Mouse (Mus musculus) forebrain, embryonic 12.5 days (tissue): ENCODE measurements around the gene Lmo2. TPM values are rescaled to one million over a fixed set of nuclear protein-coding genes. Genes with fewer than 3 reads are reported as not detected.
A peak's percentile ranks its signal among the peaks of the same experiment; 100 is the strongest.
"Not testable (repeated sequence)": the region's sequence is repeated elsewhere in the genome, so short reads cannot be mapped to it uniquely, and the experiment has no call there.

Experiments
- ATAC-seq: fragments of 200-750 bp; cut with Nextera tagmentation; 2 replicates; pipeline ENCODE4 v1.8.0; 2017; ENCODE audit warnings: moderate TSS enrichment; ENCODE audit not compliant: low FRiP score
- H3K27ac ChIP-seq: fragments of 300-500 bp; sonication (generic); 2 replicates; pipeline ENCODE4 v1.5.1; 2016; ENCODE audit warnings: mild to moderate bottlenecking
- H3K27me3 ChIP-seq: fragments of 300-500 bp; sonication (generic); 2 replicates; pipeline ENCODE4 v1.6.1; 2016; ENCODE audit warnings: mild to moderate bottlenecking
- H3K36me3 ChIP-seq: fragments of 300-500 bp; sonication (generic); replicated peaks from 2 replicates; pipeline ENCODE4 v1.6.1; 2016; ENCODE audit warnings: mild to moderate bottlenecking
- H3K4me1 ChIP-seq: fragments of 300-500 bp; sonication (generic); 2 replicates; pipeline ENCODE4 v1.6.1; 2016
- H3K4me2 ChIP-seq: fragments of 300-500 bp; sonication (generic); 2 replicates; pipeline ENCODE4 v1.6.1; 2016; ENCODE audit warnings: mild to moderate bottlenecking, moderate library complexity
- H3K4me3 ChIP-seq: fragments of 300-500 bp; sonication (generic); replicated peaks from 2 replicates; pipeline ENCODE4 v1.5.1; 2016; ENCODE audit warnings: mild to moderate bottlenecking
- H3K9ac ChIP-seq: fragments of 300-500 bp; sonication (generic); 2 replicates; pipeline ENCODE4 v1.6.1; 2016; ENCODE audit warnings: mild to moderate bottlenecking
- H3K9me3 ChIP-seq: fragments of 300-500 bp; sonication (generic); 2 replicates; pipeline ENCODE4 v1.6.1; 2016
- WGBS: fragments of 180-500 bp; shearing (Covaris S2); methylation state at CpG from one replicate; pipeline ENCODE4 v1.1.7; 2016; 5-methylcytosine and 5-hydroxymethylcytosine counted together
- polyA plus RNA-seq: library from polyadenylated mRNA; unstranded; fragments of >200 nt; fragmentation: Nextera tagmentation; extraction: Ambion mirVana; gene quantifications from 2 replicates; pipeline ENCODE4 v1.2.1, GENCODE M21; 2016

The Lmo2 gene
- polyA plus RNA-seq, 1 experiment from 2014 or later, result 39.5 TPM

DNA sequence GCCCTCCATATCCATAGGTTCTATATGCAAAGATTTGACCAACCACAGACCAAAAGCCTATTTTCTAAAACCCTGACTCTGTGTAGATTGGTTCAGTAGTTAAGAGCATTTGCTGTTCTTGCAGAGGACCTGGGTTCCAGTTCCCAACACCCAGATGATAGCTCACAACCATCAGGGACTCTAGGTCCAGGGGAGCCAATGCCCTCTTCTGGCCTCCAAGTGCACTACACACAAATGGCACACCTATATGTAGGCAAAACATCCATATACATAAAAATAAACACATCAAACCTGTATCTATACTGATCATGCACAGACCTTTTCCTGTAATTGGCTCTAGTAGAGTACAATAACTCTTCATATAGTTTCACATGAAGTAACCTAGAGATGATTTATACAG, 33.5 kb downstream of the Lmo2 start:
- Histone ChIP-seq H3K4me2 (no peak overlapping the region), H3K9me3 (no peaks in the 10 kb centered on the region), H3K27me3 (0 out of 2 replicates have a peak, but pooled peaks cover 8% of the 10 kb centered on the region), H3K36me3 (no peaks in the 10 kb centered on the region), H3K4me1 (peaks cover 5% of the 10 kb centered on the region; the same call in 1 of the 2 replicates), H3K4me3 (no peak overlapping the region), H3K27ac (no peak overlapping the region), H3K9ac (no peak overlapping the region)
- ATAC-seq, result no peak

DNA sequence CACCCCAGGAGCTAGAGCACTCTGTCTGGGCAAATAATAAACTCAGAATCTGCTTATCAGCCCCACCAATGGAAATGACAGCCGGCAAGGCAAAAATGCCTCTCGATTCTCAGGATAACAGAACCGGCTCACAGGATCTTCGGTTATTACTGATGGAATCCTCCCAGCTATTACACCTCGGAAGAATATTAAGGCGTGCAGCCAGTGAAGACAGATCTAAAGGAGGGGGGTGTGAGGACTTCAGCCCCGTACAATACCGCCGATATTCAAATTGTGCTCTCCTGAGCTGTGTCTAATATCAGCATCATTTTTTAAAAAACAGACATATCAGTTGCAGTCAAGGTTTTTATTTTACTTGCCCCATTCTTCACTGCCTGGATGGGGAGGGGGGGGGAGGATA, 34.4 kb downstream of the Lmo2 start:
- H3K4me2 ChIP-seq, result no peak overlapping the region
- no peak overlapping the region for H3K9ac ChIP-seq
- no peak overlapping the region for H3K27ac ChIP-seq
- H3K4me3 ChIP-seq, result no peak overlapping the region
- H3K9me3 ChIP-seq, result no peaks in the 10 kb centered on the region
- no peaks in the 10 kb centered on the region for H3K36me3 ChIP-seq
- 0 out of 2 replicates have a peak, but pooled peaks cover 8% of the 10 kb centered on the region for H3K27me3 ChIP-seq
- no peak for ATAC-seq
- 68% methylated on average over 9 of the region's 9 CpGs for WGBS
- peaks cover 5% of the 10 kb centered on the region; the same call in 1 of the 2 replicates for H3K4me1 ChIP-seq

DNA sequence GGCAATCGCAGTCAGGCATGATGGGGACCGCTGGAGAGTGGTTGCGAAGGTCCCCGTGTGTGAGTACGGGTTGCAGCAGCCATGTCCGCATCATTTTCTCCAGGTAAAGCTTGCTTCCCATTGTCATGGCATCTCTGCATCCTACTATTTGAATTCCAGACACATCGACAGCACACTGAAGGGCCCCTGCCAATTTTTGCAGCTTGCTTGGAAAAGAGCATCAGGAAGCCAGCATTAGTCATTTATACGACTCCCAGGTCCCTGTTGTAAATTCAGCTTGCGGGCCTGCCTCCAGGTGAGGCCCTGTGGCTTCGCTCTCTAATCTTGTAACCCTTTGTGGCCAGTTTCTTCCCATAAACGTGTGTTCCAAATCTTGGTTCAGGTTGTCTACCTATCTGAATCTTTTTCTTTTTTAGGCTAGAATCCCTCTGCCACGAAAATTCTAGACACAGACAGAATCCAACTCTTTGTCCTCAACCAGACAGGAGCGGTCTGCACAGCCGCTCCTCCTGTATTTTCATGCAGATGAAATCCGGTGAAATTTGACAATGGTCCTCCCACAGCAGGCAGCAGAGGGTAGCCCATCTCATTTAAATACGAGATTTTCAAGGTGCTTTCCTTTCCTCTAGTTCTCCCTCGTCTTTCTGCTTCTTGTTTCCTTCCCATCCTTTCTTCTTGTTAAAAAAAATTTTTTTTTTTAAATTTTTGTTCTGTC, 35.0 kb downstream of the Lmo2 start:
- no peak overlapping the region for H3K4me3 ChIP-seq
- WGBS, result 22% methylated on average over 17 of the region's 17 CpGs
- peaks cover 5% of the 10 kb centered on the region; the same call in 1 of the 2 replicates for H3K4me1 ChIP-seq
- H3K27me3 ChIP-seq, result 0 out of 2 replicates have a peak, but pooled peaks cover 8% of the 10 kb centered on the region
- no peak overlapping the region for H3K9ac ChIP-seq
- no peaks in the 10 kb centered on the region for H3K9me3 ChIP-seq
- ATAC-seq, result no peak
- no peak overlapping the region for H3K27ac ChIP-seq
- H3K4me2 ChIP-seq, result no peak overlapping the region
- H3K36me3 ChIP-seq, result no peaks in the 10 kb centered on the region

DNA sequence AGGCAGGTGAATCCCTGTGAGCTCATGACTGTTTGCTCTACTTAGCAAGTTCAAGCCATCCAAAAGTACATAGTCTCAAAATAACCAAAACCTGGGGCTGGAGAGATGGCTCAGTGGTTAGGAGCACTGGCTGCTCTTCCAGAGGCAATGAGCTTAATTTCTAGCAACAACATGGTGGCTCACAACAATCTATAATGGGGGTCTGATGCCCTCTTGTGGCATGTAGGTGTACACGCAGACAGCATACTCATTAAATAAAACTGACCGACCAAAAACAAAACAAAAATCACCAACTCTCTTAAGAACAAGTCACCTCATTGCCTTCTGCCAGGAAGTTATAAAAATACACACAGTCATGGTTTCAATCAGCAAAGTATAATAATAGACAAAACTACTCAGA, 43.3 kb downstream of the Lmo2 start:
- H3K9ac ChIP-seq, result no peak overlapping the region
- ATAC-seq, result no peak
- H3K4me3 ChIP-seq, result no peak overlapping the region
- peaks cover 11% of the 10 kb centered on the region for H3K27me3 ChIP-seq
- no peak overlapping the region for H3K4me2 ChIP-seq
- WGBS, result 17% methylated on average over 2 of the region's 2 CpGs
- H3K9me3 ChIP-seq, result no peaks in the 10 kb centered on the region
- H3K27ac ChIP-seq, result no peak overlapping the region
- no peaks in the 10 kb centered on the region for H3K36me3 ChIP-seq
- no peaks in the 10 kb centered on the region for H3K4me1 ChIP-seq

DNA sequence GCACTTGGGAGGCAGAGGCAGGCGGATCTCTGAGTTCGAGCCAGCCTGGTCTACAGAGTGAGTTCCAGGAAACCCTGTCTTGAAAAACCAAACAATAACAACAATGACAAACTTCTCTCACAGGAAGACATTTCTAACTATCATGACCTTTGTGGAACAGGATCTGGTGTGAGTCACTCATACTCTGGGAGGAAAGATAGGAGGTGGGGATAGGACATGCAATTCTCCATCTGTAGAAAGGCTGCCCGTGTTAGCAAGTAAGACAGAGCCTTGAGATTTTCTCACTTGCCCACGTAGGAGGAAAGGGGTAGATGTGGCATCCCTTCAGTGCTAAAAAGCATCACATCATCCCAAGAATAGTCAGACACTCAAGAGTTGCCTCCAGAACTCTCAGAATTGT, 44.1 kb downstream of the Lmo2 start:
- no peaks in the 10 kb centered on the region for H3K36me3 ChIP-seq
- peaks cover 11% of the 10 kb centered on the region for H3K27me3 ChIP-seq
- 84% methylated on average over 4 of the region's 4 CpGs for WGBS
- H3K27ac ChIP-seq, result no peak overlapping the region
- no peak overlapping the region for H3K4me2 ChIP-seq
- no peak for ATAC-seq
- no peak overlapping the region for H3K4me3 ChIP-seq
- no peaks in the 10 kb centered on the region for H3K4me1 ChIP-seq
- no peak overlapping the region for H3K9ac ChIP-seq
- no peaks in the 10 kb centered on the region for H3K9me3 ChIP-seq

DNA sequence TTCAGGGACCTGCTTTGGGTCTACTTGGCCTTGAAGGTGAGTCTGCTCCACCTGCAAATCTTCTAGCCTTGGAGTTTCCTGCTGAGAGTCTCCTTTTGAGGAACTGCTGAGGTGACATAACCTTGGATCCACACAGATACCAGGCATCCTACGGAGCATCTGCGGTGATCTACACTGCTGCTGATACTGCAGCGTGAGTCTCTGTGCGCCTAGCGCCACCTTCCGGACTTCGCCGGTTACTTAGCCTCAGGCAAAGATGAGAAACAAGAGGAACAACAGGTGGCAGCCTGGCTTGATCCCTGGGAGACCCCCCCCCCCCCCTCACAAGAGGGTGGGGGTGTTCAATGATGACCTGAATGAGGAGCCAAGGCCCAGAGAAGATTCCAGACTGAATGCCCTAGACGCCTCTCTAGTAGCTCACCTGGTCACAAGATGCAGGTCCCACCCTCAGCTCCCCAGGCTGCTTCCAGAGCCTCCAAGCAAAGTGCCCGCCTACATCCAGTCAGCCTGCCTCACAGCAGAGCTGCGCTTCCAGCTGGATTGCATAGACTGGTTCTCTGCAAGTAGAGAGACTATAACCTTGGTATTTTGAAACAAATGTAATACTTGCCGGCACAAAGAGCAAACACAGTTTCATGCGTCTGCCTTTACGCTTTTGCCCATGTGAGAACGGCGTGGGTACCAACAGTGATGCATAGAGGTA, 45.1 kb downstream of the Lmo2 start:
- peaks cover 11% of the 10 kb centered on the region for H3K27me3 ChIP-seq
- ATAC-seq, result 0 out of 2 replicates have a peak, but pooled peaks have one; percentile 39
- no peaks in the 10 kb centered on the region for H3K36me3 ChIP-seq
- no peaks in the 10 kb centered on the region for H3K9me3 ChIP-seq
- WGBS, result 34% methylated on average over 16 of the region's 16 CpGs
- no peaks in the 10 kb centered on the region for H3K4me1 ChIP-seq
- no peak overlapping the region for H3K9ac ChIP-seq
- H3K4me2 ChIP-seq, result no peak overlapping the region
- no peak overlapping the region for H3K4me3 ChIP-seq
- H3K27ac ChIP-seq, result no peak overlapping the region

DNA sequence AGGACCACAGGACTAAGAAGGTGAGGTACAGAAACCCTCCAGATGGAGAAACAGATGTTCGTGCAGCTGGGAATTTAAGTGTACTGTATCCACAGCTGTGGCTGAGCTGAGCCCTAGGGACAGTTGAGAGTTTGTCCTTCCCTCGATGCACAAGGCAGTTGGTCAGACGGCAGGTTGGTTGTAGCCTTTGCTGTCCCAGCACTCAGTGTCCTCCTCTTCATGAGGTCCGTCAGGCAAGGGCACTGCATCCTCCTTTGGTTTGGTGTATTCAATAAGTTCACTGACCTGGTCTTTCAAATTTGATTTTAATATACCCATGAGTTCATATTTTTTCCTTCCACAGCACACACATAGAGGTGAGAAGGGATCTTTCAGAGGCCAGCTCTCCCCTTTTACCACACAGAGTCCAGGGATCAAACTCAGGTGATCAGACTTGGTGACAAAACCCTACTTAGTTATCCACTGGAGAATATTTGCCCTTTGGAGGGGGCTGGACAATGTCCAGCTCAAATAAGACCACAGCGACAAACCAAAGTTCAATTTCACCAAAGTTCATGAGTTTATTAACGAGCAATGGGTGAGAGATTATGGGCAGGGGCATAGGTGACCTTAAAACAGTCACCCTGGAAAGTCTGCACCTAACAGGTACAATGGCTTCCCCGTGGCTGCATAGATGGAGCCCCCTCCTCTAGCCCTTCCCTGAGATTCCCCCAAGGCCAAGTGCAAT, 50.2 kb downstream of the Lmo2 start:
- 88% methylated on average over 7 of the region's 7 CpGs for WGBS

DNA sequence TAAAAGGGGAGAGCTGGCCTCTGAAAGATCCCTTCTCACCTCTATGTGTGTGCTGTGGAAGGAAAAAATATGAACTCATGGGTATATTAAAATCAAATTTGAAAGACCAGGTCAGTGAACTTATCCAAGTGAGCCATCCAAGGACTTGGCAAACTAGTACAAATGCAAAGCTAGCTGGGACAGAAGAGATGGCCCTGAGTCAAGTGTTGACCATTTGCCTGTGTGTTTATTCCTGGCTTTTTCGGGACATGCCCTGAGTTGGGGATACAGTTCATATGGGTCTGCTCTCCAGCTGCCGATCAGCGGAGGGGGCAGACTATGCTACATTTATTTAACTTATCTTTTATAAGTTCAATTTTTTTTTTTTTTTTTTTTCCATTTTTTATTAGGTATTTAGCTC, 51.1 kb downstream of the Lmo2 start:
- H3K4me2 ChIP-seq, H3K9me3 ChIP-seq, H3K36me3 ChIP-seq, ATAC-seq, H3K27ac ChIP-seq, H3K27me3 ChIP-seq, H3K4me3 ChIP-seq, H3K9ac ChIP-seq, H3K4me1 ChIP-seq: not testable (repeated sequence)
- 93% methylated on average over 3 of the region's 3 CpGs for WGBS

More for the DNA sequence above, 50.2 kb downstream of the Lmo2 start:
- Histone ChIP-seq H3K9me3 (no peaks in the 10 kb centered on the region), H3K4me1 (no peaks in the 10 kb centered on the region), H3K9ac (no peak overlapping the region), H3K4me3 (no peak overlapping the region), H3K36me3 (no peaks in the 10 kb centered on the region), H3K27ac (no peak overlapping the region), H3K4me2 (no peak overlapping the region), H3K27me3 (peaks cover 6% of the 10 kb centered on the region; the same call in 1 of the 2 replicates)
- no peak for ATAC-seq

DNA sequence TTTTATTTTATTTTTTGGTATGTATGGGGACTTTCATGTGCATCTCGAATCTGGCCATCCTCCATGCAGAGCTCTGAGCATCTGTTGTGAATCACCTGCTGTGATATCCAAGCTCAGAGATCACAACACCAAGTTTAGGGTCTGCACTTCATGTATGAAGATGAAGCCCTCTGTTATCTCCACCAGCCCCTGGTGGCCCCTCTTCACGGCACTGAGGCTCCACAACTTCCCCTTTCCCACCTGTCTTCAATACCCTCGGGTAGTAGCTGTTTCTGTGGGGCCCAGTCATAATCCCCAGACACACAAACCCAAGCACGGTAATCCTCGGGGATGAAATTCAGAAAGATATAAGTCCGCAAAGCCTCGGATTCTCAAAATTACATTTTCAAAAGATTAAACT, 65.3 kb downstream of the Lmo2 start:
- no peaks in the 10 kb centered on the region for H3K36me3 ChIP-seq
- no peak overlapping the region for H3K9ac ChIP-seq
- no peaks in the 10 kb centered on the region for H3K4me1 ChIP-seq
- H3K4me3 ChIP-seq, result no peak overlapping the region
- H3K4me2 ChIP-seq, result no peak overlapping the region
- ATAC-seq, result no peak
- no peak overlapping the region for H3K27ac ChIP-seq
- no peaks in the 10 kb centered on the region for H3K9me3 ChIP-seq
- 84% methylated on average over 7 of the region's 7 CpGs for WGBS
- H3K27me3 ChIP-seq, result no peaks in the 10 kb centered on the region

DNA sequence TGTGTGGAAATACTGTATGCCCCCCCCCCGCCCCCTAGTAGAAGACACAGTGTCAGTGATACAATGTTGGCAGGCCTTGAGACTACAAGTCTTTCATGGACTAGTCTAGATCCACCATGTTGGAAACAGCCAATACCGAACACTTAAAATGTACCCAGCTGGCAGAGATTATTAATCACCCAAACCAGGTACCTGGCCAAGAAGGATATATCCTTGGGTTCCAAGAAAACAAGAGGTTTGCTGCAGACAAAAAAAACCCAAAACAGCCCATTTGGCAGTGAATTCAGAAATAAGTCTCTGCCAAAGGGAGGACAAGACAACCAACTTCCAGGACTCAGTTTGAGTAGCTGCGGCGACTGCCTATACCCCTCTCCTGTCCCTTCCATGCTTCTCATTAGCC, 66.9 kb downstream of the Lmo2 start:
- WGBS, result 93% methylated on average over 4 of the region's 4 CpGs
- peaks cover 13% of the 10 kb centered on the region for H3K4me1 ChIP-seq
- no peak for ATAC-seq

DNA sequence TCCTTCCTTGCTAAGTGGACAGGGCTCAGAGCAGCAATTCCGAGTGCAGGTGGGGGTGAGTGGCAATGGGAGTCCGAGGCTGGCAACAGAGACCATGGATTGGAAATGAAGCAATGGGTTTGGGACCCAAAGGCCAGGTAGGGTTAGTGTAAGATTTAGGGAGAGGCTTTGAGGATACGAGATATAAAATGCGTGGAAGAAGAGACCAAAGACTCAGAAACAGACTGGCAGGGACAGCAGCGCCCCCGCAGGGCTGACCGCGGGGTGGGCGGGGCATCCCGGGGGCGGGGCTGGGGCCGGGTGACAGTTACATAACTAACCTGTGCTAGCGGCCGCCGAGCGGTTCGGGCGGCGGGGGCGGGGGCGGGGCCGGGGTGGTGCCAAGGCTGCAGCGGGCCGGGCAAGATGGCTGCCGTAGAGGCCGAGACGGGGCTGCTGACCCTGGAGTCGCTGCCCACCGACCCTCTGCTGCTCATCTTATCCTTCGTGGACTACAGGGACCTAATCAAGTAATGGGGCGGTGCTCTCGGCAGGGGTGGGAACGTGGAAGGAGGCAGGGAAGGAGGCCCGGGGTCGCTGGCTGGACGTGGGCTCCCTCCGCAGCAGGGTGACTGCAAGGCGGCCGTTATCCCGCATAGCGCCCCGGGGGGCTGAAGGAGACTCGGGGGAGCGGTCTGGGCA, 69.8 kb downstream of the Lmo2 start, which contains the start of gene Fbxo3:
Gene Fbxo3 (plus strand): TSS at position 264 of the 681 bp plus-strand sequence.
- H3K4me2 ChIP-seq, result peak within 1 kb of the TSS; percentile 83
- peak; percentile 96 for ATAC-seq
- H3K4me3 ChIP-seq, result peak within 1 kb of the TSS; percentile 93
- under 1% methylated on average over 44 of the region's 44 CpGs for WGBS
- peaks cover 16% of the 10 kb centered on the region for H3K4me1 ChIP-seq
- peak within 1 kb of the TSS; percentile 59; the same call in 1 of the 2 replicates for H3K27ac ChIP-seq
- H3K9me3 ChIP-seq, result no peaks in the 10 kb centered on the region
- peak within 1 kb of the TSS; percentile 95 for H3K9ac ChIP-seq
- H3K36me3 ChIP-seq, result 0 out of 2 replicates have a peak, but pooled peaks cover 5% of the 10 kb centered on the region
- no peaks in the 10 kb centered on the region for H3K27me3 ChIP-seq

More for the DNA sequence above, 66.9 kb downstream of the Lmo2 start:
- no peaks in the 10 kb centered on the region for H3K27me3 ChIP-seq
- H3K9me3 ChIP-seq, result no peaks in the 10 kb centered on the region
- no peak overlapping the region for H3K4me3 ChIP-seq
- H3K9ac ChIP-seq, result no peak overlapping the region
- H3K4me2 ChIP-seq, result no peak overlapping the region
- no peak overlapping the region for H3K27ac ChIP-seq
- no peaks in the 10 kb centered on the region for H3K36me3 ChIP-seq
